Comparison of ENCODE assay signal across 13 mouse cellular contexts in genomic region chr13:52014566-52014965, GRCm38 (mm10).
A peak's percentile ranks its signal among the peaks of the same experiment; 100 is the strongest.
DNase-seq lines count a peak whose midpoint lies in the region; ATAC-seq and TF ChIP-seq lines count a peak whose summit lies in the region.
"Had no signal": no experiment of that assay in that cellular context is flagged by ENCODE, and none has a peak within 500 bp of the region (broad histone marks: within the 10 kb centered on the region; RNA-seq: fewer than 3 reads in every experiment).

No protein-coding gene starts in this region.

- TF ChIP-seq POLR2A in brain, embryonic 14.5 days (IDR thresholded peaks at IDR 0.05; ENCODE audit: borderline replicate concordance, extremely low read depth, insufficient read depth, insufficient read length, poor library complexity, severe bottlenecking), result no peak

- H3K9me3 ChIP-seq in forebrain, embryonic 11.5 days (ENCODE audit: control insufficient read depth, low read length), result no peaks in the 10 kb centered on the region
- H3K9me3 ChIP-seq in hindbrain, embryonic 14.5 days (ENCODE audit: control insufficient read depth, low read length), result no peaks in the 10 kb centered on the region
- no peaks in the 10 kb centered on the region for H3K9me3 ChIP-seq in midbrain, embryonic 14.5 days (ENCODE audit: control insufficient read depth, low read length)
- H3K9me3 ChIP-seq in intestine, postnatal 0 days (ENCODE audit: control insufficient read depth), result no peaks in the 10 kb centered on the region

- H3K4me1 ChIP-seq in forebrain, embryonic 11.5 days (replicated peaks; ENCODE audit: control insufficient read depth, insufficient read depth, low read length), result peaks cover 12% of the 10 kb centered on the region; the same call in 1 of the 2 replicates
- H3K4me1 ChIP-seq in hindbrain, embryonic 14.5 days (replicated peaks; ENCODE audit: control insufficient read depth, insufficient read depth, low read length), result peaks cover 23% of the 10 kb centered on the region
- H3K4me1 ChIP-seq in midbrain, embryonic 14.5 days (ENCODE audit: control insufficient read depth, insufficient read depth, low read length), result peaks cover 29% of the 10 kb centered on the region
- no peaks in the 10 kb centered on the region for H3K4me1 ChIP-seq in intestine, postnatal 0 days (replicated peaks; ENCODE audit: control insufficient read depth, insufficient read depth, low read length)

- H3K27me3 ChIP-seq in forebrain, embryonic 11.5 days (ENCODE audit: control insufficient read depth, insufficient read depth, low read length), result no peaks in the 10 kb centered on the region
- H3K27me3 ChIP-seq in hindbrain, embryonic 14.5 days (ENCODE audit: control insufficient read depth, insufficient read depth, low read length), result no peaks in the 10 kb centered on the region
- no peaks in the 10 kb centered on the region for H3K27me3 ChIP-seq in midbrain, embryonic 14.5 days (ENCODE audit: control insufficient read depth, insufficient read depth, low read length)
- no peaks in the 10 kb centered on the region for H3K27me3 ChIP-seq in intestine, postnatal 0 days (replicated peaks; ENCODE audit: control insufficient read depth, insufficient read depth, low read length)

- DNase-seq in brain, embryonic 14.5 days (ENCODE audit: low read depth), result peak; percentile 38
- no peak for DNase-seq in forebrain, embryonic 11.5 days (ENCODE audit: low spot score)
- no peak for DNase-seq in hindbrain, embryonic 14.5 days (ENCODE audit: low spot score)
- DNase-seq in midbrain, embryonic 14.5 days, result peak; percentile 52
- no peak for DNase-seq in right cerebral cortex, postnatal 4 days
- DNase-seq in heart, adult 9 months (ENCODE audit: low spot score in 2 of 2), result no peak
- DNase-seq in ovary, postnatal 14 days (ENCODE audit: low spot score), result no peak
- DNase-seq: heart, adult 11 months; kidney, adult 9 months; lung, embryonic 14.5 days; thymus, postnatal 4 days had no signal

- H3K27ac ChIP-seq in forebrain, embryonic 11.5 days (ENCODE audit: low read depth, low read length), result no peak overlapping the region
- peak overlapping the region; percentile 68; the same call in 1 of the 2 replicates for H3K27ac ChIP-seq in hindbrain, embryonic 14.5 days
- peak overlapping the region; percentile 60 for H3K27ac ChIP-seq in midbrain, embryonic 14.5 days (replicated peaks; ENCODE audit: low read depth, low read length)
- H3K27ac ChIP-seq in intestine, postnatal 0 days (ENCODE audit: low read depth, low read length), result no peak overlapping the region

- 0 out of 2 replicates have a peak overlapping the region, but pooled peaks have one; percentile 5 for H3K4me2 ChIP-seq in forebrain, embryonic 11.5 days (ENCODE audit: low read depth, low read length, severe bottlenecking)
- H3K4me2 ChIP-seq in hindbrain, embryonic 14.5 days (replicated peaks), result no peak overlapping the region
- H3K4me2 ChIP-seq in midbrain, embryonic 14.5 days (ENCODE audit: low read length), result no peak overlapping the region
- no peak overlapping the region for H3K4me2 ChIP-seq in intestine, postnatal 0 days (replicated peaks; ENCODE audit: low read depth)
- H3K4me2 ChIP-seq: lung, embryonic 14.5 days had no signal

- H3K4me3 ChIP-seq in forebrain, embryonic 11.5 days (ENCODE audit: low read depth, low read length), result no peak overlapping the region
- no peak overlapping the region for H3K4me3 ChIP-seq in hindbrain, embryonic 14.5 days (replicated peaks; ENCODE audit: low read length)
- H3K4me3 ChIP-seq in midbrain, embryonic 14.5 days (replicated peaks; ENCODE audit: low read depth, low read length), result no peak overlapping the region
- no peak overlapping the region for H3K4me3 ChIP-seq in intestine, postnatal 0 days (ENCODE audit: low read depth, low read length)
- H3K4me3 ChIP-seq: megakaryocyte, embryonic 14.5 days had no signal

- 58% methylated on average over 7 of the region's 7 CpGs for WGBS in forebrain, embryonic 11.5 days
- 34% methylated on average over 7 of the region's 7 CpGs for WGBS in hindbrain, embryonic 14.5 days
- 40% methylated on average over 7 of the region's 7 CpGs for WGBS in midbrain, embryonic 14.5 days
- 76% methylated on average over 7 of the region's 7 CpGs for WGBS in intestine, postnatal 0 days

- H3K36me3 ChIP-seq in forebrain, embryonic 11.5 days (ENCODE audit: control insufficient read depth, insufficient read depth, low read length), result no peaks in the 10 kb centered on the region
- no peaks in the 10 kb centered on the region for H3K36me3 ChIP-seq in hindbrain, embryonic 14.5 days (replicated peaks; ENCODE audit: control insufficient read depth, insufficient read depth)
- H3K36me3 ChIP-seq in midbrain, embryonic 14.5 days (ENCODE audit: control insufficient read depth, insufficient read depth, low read length), result no peaks in the 10 kb centered on the region
- H3K36me3 ChIP-seq in intestine, postnatal 0 days (ENCODE audit: control insufficient read depth, insufficient read depth), result no peaks in the 10 kb centered on the region

- TF ChIP-seq CTCF in brain, embryonic 14.5 days (IDR thresholded peaks at IDR 0.05; ENCODE audit: borderline replicate concordance, extremely low read depth, insufficient read depth, insufficient read length), result no peak
- TF ChIP-seq CTCF in intestine, postnatal 0 days (IDR thresholded peaks at IDR 0.05; ENCODE audit: low read depth), result no peak

- H3K9ac ChIP-seq in forebrain, embryonic 11.5 days (ENCODE audit: low read length), result no peak overlapping the region
- no peak overlapping the region for H3K9ac ChIP-seq in hindbrain, embryonic 14.5 days
- H3K9ac ChIP-seq in midbrain, embryonic 14.5 days (replicated peaks; ENCODE audit: low read length), result no peak overlapping the region
- H3K9ac ChIP-seq in intestine, postnatal 0 days (ENCODE audit: low read depth, low read length), result no peak overlapping the region
- H3K9ac ChIP-seq: lung, embryonic 14.5 days had no signal

- peak; percentile 50; the same call in 1 of the 2 replicates for ATAC-seq in forebrain, embryonic 11.5 days (replicated peaks; ENCODE audit: low FRiP score)
- peak; percentile 35; the same call in 1 of the 2 replicates for ATAC-seq in hindbrain, embryonic 14.5 days (ENCODE audit: low FRiP score)
- ATAC-seq in midbrain, embryonic 14.5 days (ENCODE audit: low FRiP score, low TSS enrichment), result no peak
- no peak for ATAC-seq in intestine, postnatal 0 days

Comparison
In these comparisons a context has a peak if more than half of its experiments do, and no peak if none do; other contexts are left out.
1. DNase-seq: peak in brain, embryonic 14.5 days (single experiment) and midbrain, embryonic 14.5 days (single experiment); none in forebrain, embryonic 11.5 days (single experiment), hindbrain, embryonic 14.5 days (single experiment), right cerebral cortex, postnatal 4 days (single experiment), heart, adult 9 months (0 of 2) and ovary, postnatal 14 days (single experiment).
2. ATAC-seq: peak in forebrain, embryonic 11.5 days (single experiment) and hindbrain, embryonic 14.5 days (single experiment); none in midbrain, embryonic 14.5 days (single experiment) and intestine, postnatal 0 days (single experiment).
3. H3K27ac ChIP-seq: peak in hindbrain, embryonic 14.5 days (single experiment) and midbrain, embryonic 14.5 days (single experiment); none in forebrain, embryonic 11.5 days (single experiment) and intestine, postnatal 0 days (single experiment).